Mouse (Mus musculus) megakaryocyte, embryonic 14.5 days (primary cell): ENCODE measurements around the gene Apoc1. TPM values are rescaled to one million over a fixed set of nuclear protein-coding genes. Genes with fewer than 3 reads are reported as not detected.

ENCODE experiments used
- H3K27me3 ChIP-seq: replicated peaks from 2 replicates; pipeline ENCODE3; 2012; ENCODE audit warnings: inconsistent platforms
- H3K36me3 ChIP-seq: replicated peaks from 2 replicates; pipeline ENCODE3; 2012; ENCODE audit warnings: low read length, inconsistent platforms, mixed read lengths
- H3K4me1 ChIP-seq: 2 replicates; pipeline ENCODE4 v1.6.1; 2012; ENCODE audit warnings: inconsistent platforms
- H3K4me3 ChIP-seq: replicated peaks from 2 replicates; pipeline ENCODE3; 2012; ENCODE audit warnings: moderate library complexity, mild to moderate bottlenecking, inconsistent platforms
- H3K9me3 ChIP-seq: 2 replicates; pipeline ENCODE4 v1.6.1; 2012; ENCODE audit warnings: inconsistent platforms
- FLI1 ChIP-seq: IDR thresholded peaks from 2 replicates; pipeline ENCODE4 v1.6.1; 2012; ENCODE audit warnings: low read length, inconsistent platforms, mixed read lengths
- GATA1 ChIP-seq: IDR thresholded peaks from 3 replicates; pipeline ENCODE4 v1.6.1; 2012; ENCODE audit warnings: mixed read lengths, low read length, inconsistent platforms, borderline replicate concordance
- polyA plus RNA-seq: library from polyadenylated mRNA; stranded (reverse); fragments of >175 nt; gene quantifications from 2 replicates; pipeline ENCODE4 v1.2.3, GENCODE M21; 2012; ENCODE audit warnings: low replicate concordance; ENCODE audit not compliant: insufficient read depth

Apoc1 gene
- 31.2 and 454 TPM in 2 replicates for polyA plus RNA-seq

- Histone ChIP-seq H3K27me3 (peaks cover 75% of the 10 kb centered on the region), H3K9me3 (peaks cover 18% of the 10 kb centered on the region), H3K36me3 (peaks cover 15% of the 10 kb centered on the region), H3K4me3 (peak within 1 kb of the TSS; percentile 69), H3K4me1 (peaks cover 42% of the 10 kb centered on the region)
- no peak for TF ChIP-seq GATA1
- no peak for TF ChIP-seq FLI1
Observed at GRCm38 (mm10) chr7:19691873-19692865, at the start of gene Apoc1. Gene Apoc1 (minus strand): TSS chr7:19692660.

- H3K4me1 ChIP-seq: peaks cover 29% of the 10 kb centered on the region
- TF ChIP-seq FLI1 (no peak), GATA1 (no peak)
- H3K4me3 ChIP-seq: no peak overlapping the region
Observed at GRCm38 (mm10) chr7:19741329-19742031, 49.0 kb upstream of the Apoc1 start.

GRCm38 (mm10) chr7:19740269-19740668 lies 47.8 kb upstream of the Apoc1 start:
- Histone ChIP-seq H3K36me3 (no peaks in the 10 kb centered on the region), H3K9me3 (peaks cover 16% of the 10 kb centered on the region), H3K4me3 (no peak overlapping the region), H3K27me3 (peaks cover 85% of the 10 kb centered on the region), H3K4me1 (peaks cover 34% of the 10 kb centered on the region)
- TF ChIP-seq FLI1 (no peak), GATA1 (no peak)

More at GRCm38 (mm10) chr7:19741329-19742031, 49.0 kb upstream of the Apoc1 start:
- Histone ChIP-seq H3K27me3 (peaks cover 89% of the 10 kb centered on the region), H3K36me3 (no peaks in the 10 kb centered on the region), H3K9me3 (peaks cover 16% of the 10 kb centered on the region)

- H3K4me1 ChIP-seq: peaks cover 27% of the 10 kb centered on the region
- H3K9me3 ChIP-seq: peaks cover 16% of the 10 kb centered on the region
- H3K27me3 ChIP-seq: peaks cover 86% of the 10 kb centered on the region
- no peak for TF ChIP-seq FLI1
- TF ChIP-seq GATA1: no peak
- H3K36me3 ChIP-seq: no peaks in the 10 kb centered on the region
- H3K4me3 ChIP-seq: no peak overlapping the region
Observed at GRCm38 (mm10) chr7:19738771-19739170, 46.3 kb upstream of the Apoc1 start.

- no peaks in the 10 kb centered on the region for H3K36me3 ChIP-seq
- TF ChIP-seq GATA1 (no peak), FLI1 (no peak)
- peak overlapping the region; percentile 64 for H3K4me3 ChIP-seq
- H3K27me3 ChIP-seq: peaks cover 84% of the 10 kb centered on the region
- peaks cover 27% of the 10 kb centered on the region for H3K4me1 ChIP-seq
- H3K9me3 ChIP-seq: peaks cover 16% of the 10 kb centered on the region
Observed at GRCm38 (mm10) chr7:19736389-19737057, 44.1 kb upstream of the Apoc1 start.

- TF ChIP-seq FLI1: no peak
- no peaks in the 10 kb centered on the region for H3K36me3 ChIP-seq
- peaks cover 87% of the 10 kb centered on the region for H3K27me3 ChIP-seq
- H3K9me3 ChIP-seq: peaks cover 4% of the 10 kb centered on the region
- peaks cover 22% of the 10 kb centered on the region for H3K4me1 ChIP-seq
- no peak overlapping the region for H3K4me3 ChIP-seq
Observed at GRCm38 (mm10) chr7:19734178-19734666, 41.8 kb upstream of the Apoc1 start.

- H3K36me3 ChIP-seq: no peaks in the 10 kb centered on the region
- H3K27me3 ChIP-seq: peaks cover 92% of the 10 kb centered on the region
- H3K9me3 ChIP-seq: peaks cover 8% of the 10 kb centered on the region
- TF ChIP-seq GATA1 (no peak), FLI1 (no peak)
- H3K4me3 ChIP-seq: no peak overlapping the region
- H3K4me1 ChIP-seq: peaks cover 8% of the 10 kb centered on the region
Observed at GRCm38 (mm10) chr7:19726541-19726940, 34.1 kb upstream of the Apoc1 start.

GRCm38 (mm10) chr7:19724167-19724566 lies 31.7 kb upstream of the Apoc1 start:
- TF ChIP-seq FLI1 (no peak), GATA1 (no peak)

GRCm38 (mm10) chr7:19722754-19723195 lies 30.3 kb upstream of the Apoc1 start:
- H3K9me3 ChIP-seq: peaks cover 19% of the 10 kb centered on the region
- no peaks in the 10 kb centered on the region for H3K36me3 ChIP-seq
- no peak overlapping the region for H3K4me3 ChIP-seq
- peaks cover 79% of the 10 kb centered on the region for H3K27me3 ChIP-seq
- peaks cover 8% of the 10 kb centered on the region for H3K4me1 ChIP-seq
- TF ChIP-seq GATA1: no peak
- no peak for TF ChIP-seq FLI1

More at GRCm38 (mm10) chr7:19724167-19724566, 31.7 kb upstream of the Apoc1 start:
- Histone ChIP-seq H3K9me3 (peaks cover 19% of the 10 kb centered on the region), H3K36me3 (no peaks in the 10 kb centered on the region), H3K4me1 (peaks cover 8% of the 10 kb centered on the region), H3K4me3 (no peak overlapping the region), H3K27me3 (peaks cover 86% of the 10 kb centered on the region)
